Mouse (Mus musculus): ENCODE results near the gene Gdpgp1.

GRCm38 (mm10) chr7:80197941-80198778 lies 34.5 kb upstream of the Gdpgp1 start:
- TF ChIP-seq POLR2A (IDR thresholded peaks at IDR 0.05; ENCODE audit: insufficient read depth, low read depth, low read length) (0 out of 2 replicates have a peak, but pooled peaks have one; percentile 14), CTCF (IDR thresholded peaks at IDR 0.05; ENCODE audit: insufficient read depth, low read depth, low read length) (no peak)
